Mouse (Mus musculus) hindbrain, embryonic 10.5 days (tissue): ENCODE results near the gene Lrba. TPM values are rescaled to one million over a fixed set of nuclear protein-coding genes. Genes with fewer than 3 reads are reported as not detected.
A peak's percentile ranks its signal among the peaks of the same experiment; 100 is the strongest.

Source experiments
- DNase-seq: peaks from one replicate; pipeline ENCODE4 v3.0.0-alpha.2; 2017; ENCODE audit warnings: low spot score
- H3K27ac ChIP-seq: fragments of 300-500 bp; sonication (generic); 2 replicates; pipeline ENCODE4 v1.5.1; 2016; ENCODE audit warnings: mild to moderate bottlenecking, moderate library complexity
- H3K27me3 ChIP-seq: fragments of 300-500 bp; sonication (generic); 2 replicates; pipeline ENCODE4 v1.6.1; 2016; ENCODE audit warnings: mild to moderate bottlenecking; ENCODE audit not compliant: poor library complexity, insufficient read depth, severe bottlenecking
- H3K36me3 ChIP-seq: fragments of 300-500 bp; sonication (generic); 2 replicates; pipeline ENCODE4 v1.6.1; 2016; ENCODE audit warnings: mild to moderate bottlenecking, moderate library complexity
- H3K4me1 ChIP-seq: fragments of 300-500 bp; sonication (generic); replicated peaks from 2 replicates; pipeline ENCODE4 v1.6.1; 2016; ENCODE audit warnings: mild to moderate bottlenecking
- H3K4me3 ChIP-seq: fragments of 300-500 bp; sonication (generic); 2 replicates; pipeline ENCODE4 v1.5.1; 2016; ENCODE audit warnings: mild to moderate bottlenecking, moderate library complexity
- H3K9me3 ChIP-seq: fragments of 300-500 bp; sonication (generic); 2 replicates; pipeline ENCODE4 v1.6.1; 2016; ENCODE audit warnings: mild to moderate bottlenecking, moderate library complexity
- WGBS: fragments of 180-500 bp; shearing (Covaris S2); methylation state at CpG from one replicate; pipeline ENCODE4 v1.1.7; 2016; 5-methylcytosine and 5-hydroxymethylcytosine counted together
- polyA plus RNA-seq: library from polyadenylated mRNA; unstranded; fragments of >200 nt; fragmentation: Nextera tagmentation; extraction: Ambion mirVana; gene quantifications from 2 replicates; pipeline ENCODE4 v1.2.1, GENCODE M21; 2016

Lrba gene
- 4.0 and 4.5 TPM in 2 replicates for polyA plus RNA-seq

DNA sequence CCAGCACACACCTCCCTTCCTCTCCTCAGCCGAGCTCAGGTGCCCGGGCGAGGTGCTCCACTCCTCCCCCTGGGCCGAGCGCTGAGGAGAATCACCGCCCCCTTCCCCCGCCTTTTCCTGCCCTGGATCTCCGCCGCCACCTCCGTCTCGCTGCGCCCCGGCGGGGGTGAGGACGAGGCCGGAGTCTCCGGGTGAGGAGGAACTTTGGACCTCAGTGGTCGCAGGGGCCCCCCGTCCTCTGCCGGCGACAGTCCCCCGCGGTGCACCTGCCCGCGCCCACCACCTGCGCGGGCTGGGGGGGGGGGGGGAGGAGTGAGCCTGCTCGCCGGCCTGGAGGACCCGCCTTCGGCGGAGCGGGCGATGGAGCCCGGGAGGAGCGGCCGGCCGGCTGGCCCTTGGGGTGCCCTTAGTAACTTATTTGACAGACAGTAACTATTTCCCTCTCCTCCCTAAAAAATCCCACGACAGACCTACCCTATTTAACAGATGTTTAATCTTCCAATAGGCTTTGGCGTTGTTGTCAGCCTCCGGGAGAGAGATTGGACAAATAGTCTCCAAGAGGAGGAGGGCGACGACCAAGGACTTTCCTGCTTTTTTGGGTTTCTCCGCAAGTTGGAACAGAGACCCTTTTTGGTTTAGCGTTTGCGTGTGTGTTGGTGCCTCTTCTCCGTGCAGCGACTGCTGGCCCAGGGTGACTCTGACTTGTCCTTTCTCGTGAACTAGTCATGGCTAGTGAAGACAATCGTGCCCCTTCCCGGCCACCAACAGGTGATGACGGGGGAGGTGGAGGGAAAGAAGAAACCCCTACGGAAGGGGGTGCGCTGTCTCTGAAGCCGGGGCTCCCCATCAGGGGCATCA lies at the start of gene Lrba:
TSS of gene Lrba (plus strand) at position 117 of the 858 bp plus-strand sequence.
- Histone ChIP-seq H3K36me3 (no peaks in the 10 kb centered on the region), H3K4me1 (peaks cover 15% of the 10 kb centered on the region), H3K4me3 (peak within 1 kb of the TSS; percentile 91), H3K27ac (peak within 1 kb of the TSS; percentile 95), H3K9me3 (no peaks in the 10 kb centered on the region), H3K27me3 (peaks cover 17% of the 10 kb centered on the region)
- 1% methylated on average over 50 of the region's 55 CpGs for WGBS
- DNase-seq: peak; percentile 73

DNA sequence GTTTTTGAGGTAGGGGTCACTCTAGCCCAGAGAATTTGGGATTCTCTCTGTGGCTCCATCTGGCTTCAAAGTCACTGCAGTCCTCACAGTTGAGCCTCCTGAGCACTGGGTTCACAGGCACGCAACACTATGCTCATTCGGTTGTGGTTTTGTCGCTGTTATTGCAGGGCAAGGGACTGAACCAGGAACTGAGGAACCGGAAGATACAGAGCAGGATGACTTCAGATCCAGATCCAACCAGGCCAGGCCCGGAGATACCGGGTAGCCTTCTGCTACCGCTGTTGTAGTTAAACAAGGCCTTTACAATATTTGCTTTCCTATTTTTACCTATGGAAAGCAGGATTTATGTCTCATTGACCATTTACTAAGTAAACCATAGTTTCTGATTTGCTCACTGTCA lies 44.8 kb upstream of the Lrba start:
- no peak overlapping the region for H3K27ac ChIP-seq
- H3K27me3 ChIP-seq: no peaks in the 10 kb centered on the region
- no peak overlapping the region for H3K4me3 ChIP-seq
- no peak for DNase-seq
- 89% methylated on average over 7 of the region's 7 CpGs for WGBS
- no peaks in the 10 kb centered on the region for H3K36me3 ChIP-seq
- no peaks in the 10 kb centered on the region for H3K4me1 ChIP-seq
- H3K9me3 ChIP-seq: no peaks in the 10 kb centered on the region

DNA sequence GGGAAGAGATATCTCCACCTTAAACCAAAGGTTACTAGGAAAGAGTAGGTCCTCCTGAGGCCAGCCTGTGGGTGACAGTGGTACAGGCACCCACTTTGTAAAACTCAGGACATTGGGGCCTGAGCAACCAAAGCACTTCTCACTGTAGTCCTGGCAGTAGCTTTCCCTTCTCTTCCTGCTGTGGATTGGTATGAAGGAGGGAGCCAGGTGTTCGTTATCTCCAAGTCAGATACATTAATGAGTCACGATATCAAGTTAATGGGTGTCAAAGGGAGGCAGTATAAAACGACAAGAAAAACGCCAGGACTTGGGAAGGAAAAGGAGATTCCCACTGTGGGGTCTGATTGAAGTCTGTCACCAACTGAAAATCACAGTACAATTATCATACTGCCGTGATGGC lies 43.4 kb upstream of the Lrba start:
- Histone ChIP-seq H3K4me1 (peaks cover 5% of the 10 kb centered on the region), H3K4me3 (no peak overlapping the region), H3K36me3 (no peaks in the 10 kb centered on the region), H3K9me3 (no peaks in the 10 kb centered on the region), H3K27me3 (no peaks in the 10 kb centered on the region), H3K27ac (no peak overlapping the region)
- 79% methylated on average over 5 of the region's 5 CpGs for WGBS
- no peak for DNase-seq

DNA sequence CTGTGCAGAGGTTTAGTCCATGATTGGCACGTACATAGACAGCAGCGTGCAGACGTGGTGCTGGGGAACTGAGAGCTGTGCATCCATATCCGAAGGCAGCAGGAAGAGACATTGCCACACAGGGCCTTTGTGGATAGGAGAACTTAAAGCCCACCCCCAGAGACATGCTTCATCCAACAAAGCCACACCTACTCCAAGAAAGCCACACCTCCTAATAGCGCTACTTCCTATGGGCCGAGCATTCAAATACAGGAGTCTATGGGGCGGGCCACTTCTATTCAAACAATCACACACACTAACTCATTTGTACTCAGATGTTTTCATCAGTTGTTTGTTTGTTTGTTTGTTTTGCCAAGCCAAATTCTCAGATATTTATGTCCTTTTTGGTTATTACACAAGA lies 39.9 kb upstream of the Lrba start:
- Histone ChIP-seq H3K9me3 (no peaks in the 10 kb centered on the region), H3K27ac (no peak overlapping the region), H3K4me3 (no peak overlapping the region), H3K36me3 (no peaks in the 10 kb centered on the region), H3K27me3 (no peaks in the 10 kb centered on the region), H3K4me1 (peaks cover 14% of the 10 kb centered on the region)
- 88% methylated on average over 7 of the region's 7 CpGs for WGBS
- DNase-seq: no peak

DNA sequence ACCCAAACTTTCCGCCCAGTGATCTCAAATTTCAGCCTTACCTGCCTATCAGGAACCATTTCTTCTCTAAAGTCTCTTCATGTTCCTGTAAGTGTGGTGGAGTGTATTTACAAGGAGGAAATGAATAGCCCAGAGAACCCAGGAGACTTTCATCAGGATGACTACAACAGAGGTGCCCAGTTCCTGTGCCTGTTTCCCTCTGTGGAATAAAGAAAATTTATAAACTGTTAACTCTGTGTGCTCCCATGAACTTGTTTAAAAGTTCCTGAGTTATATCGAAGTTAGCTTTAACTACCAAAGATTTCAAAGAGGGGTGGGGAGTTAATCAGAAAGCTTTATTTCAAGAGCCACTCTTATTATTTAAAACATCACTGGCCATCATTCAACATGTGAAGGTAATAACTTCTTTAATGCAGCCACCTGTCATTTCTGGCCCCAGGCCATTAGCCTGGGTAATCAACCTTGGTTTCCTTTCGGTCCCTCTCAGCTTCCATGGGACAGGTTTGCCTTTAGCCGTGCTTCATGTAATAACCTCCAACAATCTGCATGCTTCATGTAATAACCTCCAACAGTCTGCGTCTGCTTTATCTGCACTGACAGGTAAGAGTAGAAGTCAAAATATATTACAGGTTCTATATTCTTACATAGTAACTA lies 36.6 kb upstream of the Lrba start:
- DNase-seq: no peak
- Histone ChIP-seq H3K27ac (no peak overlapping the region), H3K4me3 (no peak overlapping the region), H3K4me1 (peaks cover 14% of the 10 kb centered on the region), H3K27me3 (no peaks in the 10 kb centered on the region), H3K9me3 (no peaks in the 10 kb centered on the region), H3K36me3 (no peaks in the 10 kb centered on the region)
- 83% methylated on average over 5 of the region's 5 CpGs for WGBS

DNA sequence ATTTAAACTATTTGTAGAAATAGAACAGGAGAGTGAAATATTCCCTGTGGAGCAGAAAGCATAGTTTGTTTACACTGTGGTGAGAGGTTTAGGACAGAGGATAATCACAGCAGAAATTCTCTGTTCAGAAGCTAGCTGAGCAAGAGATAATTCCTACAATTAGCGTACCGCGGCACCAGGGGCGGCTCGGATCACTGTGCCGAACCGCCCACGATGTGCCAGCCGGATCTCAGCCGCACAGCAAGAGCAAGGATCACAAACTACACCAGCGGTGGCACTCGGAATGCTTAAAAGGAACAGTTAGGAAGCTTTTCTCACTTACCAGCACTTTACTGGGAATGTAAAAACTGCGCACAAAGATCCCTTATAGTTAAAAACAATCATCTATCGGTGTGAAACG lies 28.5 kb upstream of the Lrba start:
- Histone ChIP-seq H3K9me3 (no peaks in the 10 kb centered on the region), H3K27me3 (no peaks in the 10 kb centered on the region; the same call in 1 of the 2 replicates), H3K4me3 (no peak overlapping the region), H3K27ac (no peak overlapping the region), H3K4me1 (no peaks in the 10 kb centered on the region), H3K36me3 (no peaks in the 10 kb centered on the region)
- 53% methylated on average over 15 of the region's 15 CpGs for whole genome bisulfite sequencing
- no peak for DNase-seq

DNA sequence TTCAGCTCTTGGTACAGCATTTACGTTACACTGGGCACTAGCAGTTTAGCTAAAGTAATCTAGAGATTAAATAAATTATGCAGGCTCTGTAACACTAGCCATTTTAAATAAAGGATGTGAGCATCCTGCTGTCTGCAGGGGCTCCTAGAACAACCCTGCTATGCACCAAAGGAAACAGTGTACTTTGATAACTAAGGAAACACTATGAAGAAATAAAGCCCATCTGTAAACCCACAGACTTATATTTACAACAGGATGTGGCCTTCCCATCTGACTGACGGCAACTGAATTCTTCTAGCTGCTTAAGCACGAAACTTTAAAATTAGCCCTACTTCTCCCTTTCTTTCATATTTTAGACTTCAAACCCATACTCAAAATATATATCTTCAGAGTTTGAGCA lies 28.0 kb upstream of the Lrba start:
- Histone ChIP-seq H3K4me3 (no peak overlapping the region), H3K27ac (no peak overlapping the region), H3K36me3 (no peaks in the 10 kb centered on the region), H3K4me1 (no peaks in the 10 kb centered on the region), H3K27me3 (no peaks in the 10 kb centered on the region; the same call in 1 of the 2 replicates), H3K9me3 (no peaks in the 10 kb centered on the region)
- 80% methylated on average over 3 of the region's 3 CpGs for WGBS
- no peak for DNase-seq

DNA sequence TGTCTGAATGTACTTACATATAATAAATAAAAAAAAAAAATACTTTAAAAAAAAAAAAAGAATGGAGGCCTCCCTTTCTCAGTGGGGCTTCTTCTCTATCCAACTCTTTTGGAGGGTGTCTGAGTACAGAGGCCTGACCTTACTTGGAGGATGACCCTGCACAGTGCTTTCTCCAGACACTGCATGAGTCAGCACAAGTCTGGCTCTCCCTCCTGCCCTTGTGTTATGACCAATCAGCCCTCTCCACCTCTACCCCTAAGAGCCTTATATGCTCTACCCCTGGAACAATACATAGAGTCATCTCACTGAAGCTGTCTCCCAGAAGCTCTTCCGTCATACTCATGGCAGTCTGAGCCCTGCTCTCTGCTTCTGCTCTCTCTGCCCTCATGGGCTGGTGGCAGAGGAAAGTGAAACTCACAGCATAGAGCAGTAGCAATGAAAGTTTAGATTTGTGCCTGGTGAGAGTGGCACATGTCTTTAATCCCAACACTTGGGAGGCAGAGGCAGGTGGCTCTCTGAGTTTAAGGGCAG lies 22.8 kb upstream of the Lrba start:
- no peaks in the 10 kb centered on the region for H3K9me3 ChIP-seq
- no peaks in the 10 kb centered on the region for H3K27me3 ChIP-seq
- H3K4me1 ChIP-seq: no peaks in the 10 kb centered on the region
- H3K36me3 ChIP-seq: no peaks in the 10 kb centered on the region
- H3K4me3 ChIP-seq: no peak overlapping the region
- 86% methylated on average over 1 of the region's 1 CpGs for WGBS
- DNase-seq: no peak
- no peak overlapping the region for H3K27ac ChIP-seq

DNA sequence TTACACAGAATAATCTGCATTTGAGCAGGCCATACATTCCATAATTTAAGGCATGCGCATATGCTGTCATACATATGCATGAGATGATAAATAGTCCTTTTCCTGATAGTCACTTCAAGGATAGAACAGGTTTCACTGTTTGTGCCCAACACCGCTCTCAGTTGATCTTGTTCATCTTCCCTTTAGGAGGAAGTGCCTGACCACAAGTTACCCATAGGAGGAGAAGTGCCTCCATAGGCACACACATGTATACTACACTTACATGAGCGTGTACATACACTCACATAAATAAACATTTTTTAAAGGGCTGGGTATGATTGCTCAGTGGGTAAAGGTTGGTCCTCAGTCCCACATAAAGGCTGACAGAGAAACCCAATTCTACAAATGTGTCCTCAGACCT lies 22.0 kb upstream of the Lrba start:
- H3K9me3 ChIP-seq: no peaks in the 10 kb centered on the region
- H3K36me3 ChIP-seq: no peaks in the 10 kb centered on the region
- no peak for DNase-seq
- no peaks in the 10 kb centered on the region for H3K27me3 ChIP-seq
- no peaks in the 10 kb centered on the region for H3K4me1 ChIP-seq
- no peak overlapping the region for H3K27ac ChIP-seq
- 92% methylated on average over 3 of the region's 3 CpGs for WGBS
- no peak overlapping the region for H3K4me3 ChIP-seq

DNA sequence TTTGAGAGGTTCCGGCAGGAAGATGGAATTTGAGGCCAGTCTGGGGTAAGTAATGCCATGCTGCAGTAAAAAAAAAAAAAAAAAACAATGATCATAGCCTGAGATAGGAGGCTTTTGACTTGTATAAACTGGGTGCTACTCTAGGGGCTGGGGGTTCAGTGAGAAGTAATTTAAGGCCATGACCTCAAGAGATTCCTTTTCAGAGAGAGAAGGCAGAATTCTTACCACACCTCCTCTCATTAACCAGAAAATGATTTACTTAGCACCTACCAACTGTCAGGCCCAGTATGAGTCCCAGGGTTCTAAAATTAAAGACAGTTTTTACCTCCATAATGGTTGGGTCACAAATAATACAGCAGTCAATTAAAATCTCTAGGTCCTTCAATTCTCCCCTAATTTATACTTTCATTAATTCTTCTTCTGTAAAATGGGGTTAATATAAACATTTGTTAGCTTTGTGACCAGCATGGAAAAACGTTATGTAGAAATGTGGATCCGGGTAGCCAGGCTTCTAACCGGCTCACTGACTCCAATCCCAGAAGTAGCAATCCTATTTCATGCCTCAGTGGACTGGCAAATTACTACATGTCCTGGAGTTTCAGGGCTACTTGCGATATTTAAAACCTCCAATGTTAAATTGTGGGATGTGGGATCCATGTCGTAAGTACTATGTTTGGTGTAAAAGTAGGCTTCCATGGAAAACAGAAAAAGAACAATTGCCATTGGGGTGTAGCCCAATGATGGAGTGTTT lies 19.7 kb upstream of the Lrba start:
- 79% methylated on average over 6 of the region's 6 CpGs for WGBS
- H3K4me1 ChIP-seq: no peaks in the 10 kb centered on the region
- no peak for DNase-seq
- no peak overlapping the region for H3K27ac ChIP-seq
- no peaks in the 10 kb centered on the region for H3K9me3 ChIP-seq
- no peaks in the 10 kb centered on the region for H3K36me3 ChIP-seq
- no peaks in the 10 kb centered on the region for H3K27me3 ChIP-seq
- no peak overlapping the region for H3K4me3 ChIP-seq

DNA sequence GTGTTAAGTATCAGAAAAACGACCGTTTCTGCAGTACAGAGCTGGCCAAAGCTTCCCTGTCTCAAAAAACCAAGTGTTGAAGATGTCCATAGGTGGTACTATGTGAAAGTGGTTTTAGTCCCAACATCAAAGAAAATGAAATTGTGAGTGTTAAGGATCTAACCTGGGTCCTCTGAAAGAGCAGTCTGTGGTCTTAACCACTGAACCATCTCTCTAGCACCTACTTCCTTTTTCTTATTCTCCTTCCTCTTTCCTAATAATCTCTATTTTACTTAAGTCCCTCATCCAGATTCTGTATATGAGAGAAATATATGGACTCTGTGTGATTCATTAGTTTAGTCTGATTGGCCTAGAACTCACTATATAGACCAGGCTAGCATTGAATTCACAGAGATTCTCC lies 17.9 kb upstream of the Lrba start:
- Histone ChIP-seq H3K4me3 (no peak overlapping the region), H3K36me3 (no peaks in the 10 kb centered on the region), H3K4me1 (no peaks in the 10 kb centered on the region), H3K27ac (no peak overlapping the region), H3K9me3 (no peaks in the 10 kb centered on the region), H3K27me3 (no peaks in the 10 kb centered on the region)
- WGBS: 90% methylated on average over 2 of the region's 2 CpGs
- no peak for DNase-seq

DNA sequence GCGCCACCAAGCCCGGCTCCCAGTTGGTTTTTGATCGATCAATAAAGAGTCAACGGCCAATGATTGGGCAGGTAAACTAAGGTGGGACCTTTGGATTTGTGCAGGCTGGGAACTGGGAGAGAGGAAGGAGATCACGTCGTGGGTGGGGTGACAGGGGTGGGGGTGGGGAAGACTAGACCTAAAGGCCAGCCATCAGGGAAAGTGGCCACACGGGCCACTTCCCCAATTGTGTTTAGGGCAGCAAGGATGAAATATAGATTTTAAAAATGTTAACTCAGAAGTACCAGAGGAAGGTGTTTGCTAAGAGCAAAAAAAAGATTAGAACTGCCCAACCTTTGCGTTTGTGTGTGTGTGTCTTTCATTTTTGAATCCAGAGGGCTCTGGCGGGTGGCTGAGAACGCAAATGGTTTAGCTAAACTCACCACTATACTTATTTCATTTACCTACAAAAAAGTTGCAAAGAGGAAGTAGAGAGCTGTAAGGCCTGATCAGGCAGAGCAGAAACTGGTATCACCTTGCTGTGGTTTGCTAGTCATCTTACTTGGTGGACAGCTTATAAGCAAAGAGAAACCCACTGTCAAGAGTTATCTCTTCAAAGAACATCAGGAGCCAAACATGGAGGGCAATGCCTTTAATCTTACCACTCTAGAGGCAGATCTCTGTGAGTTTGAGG lies 14.1 kb upstream of the Lrba start:
- H3K36me3 ChIP-seq: no peaks in the 10 kb centered on the region
- H3K27ac ChIP-seq: no peak overlapping the region
- no peaks in the 10 kb centered on the region for H3K9me3 ChIP-seq
- H3K4me3 ChIP-seq: no peak overlapping the region
- no peaks in the 10 kb centered on the region for H3K27me3 ChIP-seq
- 92% methylated on average over 10 of the region's 10 CpGs for WGBS
- no peaks in the 10 kb centered on the region for H3K4me1 ChIP-seq
- DNase-seq: no peak
